Mouse (Mus musculus): ENCODE measurements around the gene Zfp423. TPM values are rescaled to one million over a fixed set of nuclear protein-coding genes. Genes with fewer than 3 reads are reported as not detected.

Gene Zfp423
- total RNA-seq (2012; rRNA removed) (not detected in 2 replicates), polyA plus RNA-seq (2012; ENCODE audit: insufficient read depth in 1 of 2, insufficient read length in 2 of 2, low read depth in 1 of 2, low replicate concordance in 2 of 2, missing spikeins in 1 of 2) (not detected)

- H3K9ac ChIP-seq (ENCODE audit: control insufficient read depth, low read depth, low read length, poor library complexity, severe bottlenecking), result no peak within 1 kb of the TSS
- no peak within 1 kb of the TSS for H3K27ac ChIP-seq (ENCODE audit: control insufficient read depth, low read depth, low read length)
- no peak within 1 kb of the TSS for H3K4me3 ChIP-seq (ENCODE audit: control insufficient read depth in 1 of 2, insufficient read depth in 1 of 2, low read depth in 2 of 2, low read length in 2 of 2)
- DNase-seq (ENCODE audit: low read depth, low spot score), result no peak
- H3K4me1 ChIP-seq (ENCODE audit: control insufficient read depth in 1 of 2, insufficient read depth in 2 of 2, low read length in 2 of 2), result no peaks in the 10 kb centered on the region
- no peaks in the 10 kb centered on the region; a peak in 1 of 4 replicates for H3K27me3 ChIP-seq (ENCODE audit: control insufficient read depth in 1 of 2, insufficient read depth in 2 of 2, low read length in 2 of 2)
- H3K36me3 ChIP-seq (ENCODE audit: control insufficient read depth in 1 of 2, insufficient read depth in 2 of 2, low read length in 2 of 2), result no peaks in the 10 kb centered on the region
- TF ChIP-seq CTCF (IDR thresholded peaks at IDR 0.05 in 2 of 3, conservative IDR thresholded peaks at IDR 0.05 in 1 of 3; ENCODE audit: control insufficient read depth in 1 of 3, insufficient read depth in 1 of 3, low read depth in 2 of 3, low read length in 3 of 3, poor library complexity in 1 of 3, severe bottlenecking in 1 of 3) (no peak), CHD1 (IDR thresholded peaks at IDR 0.05; ENCODE audit: low read depth, low read length) (no peak), TCF12 (IDR thresholded peaks at IDR 0.05; ENCODE audit: low read depth, low read length) (no peak), GATA1 (IDR thresholded peaks at IDR 0.05; ENCODE audit: low read depth, low read length) (no peak), SIN3A (IDR thresholded peaks at IDR 0.05; ENCODE audit: low read length) (no peak), JUND (IDR thresholded peaks at IDR 0.05; ENCODE audit: low read depth, low read length) (no peak), USF2 (IDR thresholded peaks at IDR 0.05; ENCODE audit: borderline replicate concordance in 1 of 2, insufficient read depth in 1 of 2, low read depth in 1 of 2, low read length in 2 of 2) (no peak), USF1 (IDR thresholded peaks at IDR 0.05; ENCODE audit: low read depth, low read length) (no peak), ETS1 (IDR thresholded peaks at IDR 0.05; ENCODE audit: low read depth, low read length) (no peak), SMC3 (IDR thresholded peaks at IDR 0.05; ENCODE audit: low read depth, low read length) (no peak), POLR2AphosphoS2 (IDR thresholded peaks at IDR 0.05; ENCODE audit: low read length) (no peak)
- H3K9me3 ChIP-seq (replicated peaks; ENCODE audit: insufficient read depth, low read length), result no peaks in the 10 kb centered on the region
- H3K79me2 ChIP-seq (ENCODE audit: control insufficient read depth, insufficient read depth, low read length, poor library complexity), result no peaks in the 10 kb centered on the region
These were observed at the start of gene Zfp423 for GRCm38 (mm10) chr8:87959320-87959920. Gene Zfp423, minus strand, starts transcription at chr8:87959595.

GRCm38 (mm10) chr8:88006811-88007210 is 47.4 kb upstream of the Zfp423 start:
- Histone ChIP-seq H3K27ac (ENCODE audit: control insufficient read depth, low read depth, low read length) (no peak overlapping the region), H3K9ac (ENCODE audit: control insufficient read depth, low read depth, low read length, poor library complexity, severe bottlenecking) (no peak overlapping the region), H3K4me3 (ENCODE audit: control insufficient read depth in 1 of 2, insufficient read depth in 1 of 2, low read depth in 2 of 2, low read length in 2 of 2) (no peak overlapping the region), H3K4me1 (ENCODE audit: control insufficient read depth in 1 of 2, insufficient read depth in 2 of 2, low read length in 2 of 2) (no peaks in the 10 kb centered on the region), H3K79me2 (ENCODE audit: control insufficient read depth, insufficient read depth, low read length, poor library complexity) (no peaks in the 10 kb centered on the region), H3K27me3 (ENCODE audit: control insufficient read depth in 1 of 2, insufficient read depth in 2 of 2, low read length in 2 of 2) (no peaks in the 10 kb centered on the region), H3K36me3 (ENCODE audit: control insufficient read depth in 1 of 2, insufficient read depth in 2 of 2, low read length in 2 of 2) (no peaks in the 10 kb centered on the region), H3K9me3 (replicated peaks; ENCODE audit: insufficient read depth, low read length) (no peaks in the 10 kb centered on the region)
- TF ChIP-seq UBTF (IDR thresholded peaks at IDR 0.05; ENCODE audit: borderline replicate concordance, insufficient read depth, low read depth, low read length) (no peak), ZNF384 (IDR thresholded peaks at IDR 0.05; ENCODE audit: low read depth, low read length) (no peak), BHLHE40 (IDR thresholded peaks at IDR 0.05; ENCODE audit: borderline replicate concordance, low read depth, low read length) (no peak), USF1 (IDR thresholded peaks at IDR 0.05; ENCODE audit: low read depth, low read length) (no peak), TCF12 (IDR thresholded peaks at IDR 0.05; ENCODE audit: low read depth, low read length) (no peak), EP300 (IDR thresholded peaks at IDR 0.05; ENCODE audit: low read depth in 1 of 2, low read length in 2 of 2) (no peak), MYB (IDR thresholded peaks at IDR 0.05; ENCODE audit: low read depth, low read length) (no peak), POLR2AphosphoS2 (IDR thresholded peaks at IDR 0.05; ENCODE audit: low read length) (no peak), NRF1 (IDR thresholded peaks at IDR 0.05; ENCODE audit: insufficient read depth, low read depth, low read length, poor library complexity, severe bottlenecking) (no peak), TBP (IDR thresholded peaks at IDR 0.05; ENCODE audit: low read depth, low read length) (no peak), NELFE (IDR thresholded peaks at IDR 0.05; ENCODE audit: low read depth, low read length) (no peak), ETS1 (IDR thresholded peaks at IDR 0.05; ENCODE audit: low read depth, low read length) (no peak), MAX (IDR thresholded peaks at IDR 0.05; ENCODE audit: low read length) (no peak), SIN3A (IDR thresholded peaks at IDR 0.05; ENCODE audit: low read length) (no peak), GABPA (IDR thresholded peaks at IDR 0.05; ENCODE audit: low read depth, low read length) (no peak), SMC3 (IDR thresholded peaks at IDR 0.05; ENCODE audit: low read depth, low read length) (no peak), MEF2A (IDR thresholded peaks at IDR 0.05; ENCODE audit: extremely low read depth, insufficient replicate concordance, low read depth, low read length, poor library complexity, severe bottlenecking) (no peak), ZMIZ1 (IDR thresholded peaks at IDR 0.05; ENCODE audit: low read depth, low read length) (no peak), HCFC1 (IDR thresholded peaks at IDR 0.05; ENCODE audit: low read depth, low read length) (no peak), ZC3H11A (IDR thresholded peaks at IDR 0.05; ENCODE audit: low read depth, low read length) (no peak)
- no peak for DNase-seq (ENCODE audit: low read depth, low spot score)
